Mouse (Mus musculus) T-helper 1 cell (primary cell): Measurements from ENCODE around the gene Usp17lc.
"Not testable (repeated sequence)": the region's sequence is repeated elsewhere in the genome, so short reads cannot be mapped to it uniquely, and the experiment has no call there.

ENCODE experiments used
- in situ Hi-C: fragments of 300-600 bp; cut with MboI, MseI; formaldehyde crosslinking; loops from one replicate; pipeline ENCODE4 v1.15.1; 2025; ENCODE audit warnings: high pct_unique_total_duplicates

Usp17lc gene

GRCm38 (mm10) chr7:103414772-103415171 lies at the start of gene Usp17lc:
Gene Usp17lc (plus strand): TSS chr7:103415072.
- in situ Hi-C loops: loop anchor here (5.0 kb wide), 1 partner anchor 162 kb away; the partner anchor contains the start of gene Usp17ld

GRCm38 (mm10) chr7:103386077-103386476 lies 28.8 kb upstream of the Usp17lc start, which contains the start of gene Olfr603:
Gene Olfr603 (minus strand): TSS chr7:103386177.
- in situ Hi-C loops: no loop called here

- in situ Hi-C loops: no loop called here
Measured at GRCm38 (mm10) chr7:103397758-103398157, 17.1 kb upstream of the Usp17lc start.

GRCm38 (mm10) chr7:103398981-103399380 lies 15.9 kb upstream of the Usp17lc start:
- in situ Hi-C loops: no loop called here

- in situ Hi-C loops: not testable (repeated sequence)
Measured at GRCm38 (mm10) chr7:103406521-103407055, 8.3 kb upstream of the Usp17lc start.

GRCm38 (mm10) chr7:103445339-103445738 lies 30.5 kb downstream of the Usp17lc start, which contains the start of gene Olfr605:
Gene Olfr605 (minus strand): TSS chr7:103445439.
- in situ Hi-C loops: no loop called here

GRCm38 (mm10) chr7:103448746-103449145 lies 33.9 kb downstream of the Usp17lc start, which contains the start of gene Olfr606:
Gene Olfr606 (plus strand): TSS chr7:103449046.
- in situ Hi-C loops: no loop called here

- in situ Hi-C loops: no loop called here
Measured at GRCm38 (mm10) chr7:103460590-103460989, 45.7 kb downstream of the Usp17lc start.
